Mouse (Mus musculus) heart, embryonic 14.5 days (tissue): ENCODE data around the gene Gli1. TPM values are rescaled to one million over a fixed set of nuclear protein-coding genes. Genes with fewer than 3 reads are reported as not detected.
A peak's percentile ranks its signal among the peaks of the same experiment; 100 is the strongest.

Experiments
- ATAC-seq: fragments of 200-750 bp; cut with Nextera tagmentation; 2 replicates; pipeline ENCODE4 v1.8.0; 2017; ENCODE audit warnings: low read depth, moderate TSS enrichment; ENCODE audit not compliant: insufficient number of reproducible peaks, insufficient read depth, low FRiP score
- H3K27ac ChIP-seq, 2 experiments: fragments of 200-500 bp in 1 of 2; fragments of 300-500 bp in 1 of 2; sonication (generic) in 1 of 2; replicated peaks in 1 of 2; 2 replicates each; pipeline ENCODE4 v1.5.1; 2012 to 2014; ENCODE audit warnings: low read depth in 2 of 2, low read length in 2 of 2, control low read depth in 1 of 2, mild to moderate bottlenecking in 1 of 2, mixed read lengths in 1 of 2; ENCODE audit not compliant: control insufficient read depth in 1 of 2, insufficient read depth in 1 of 2
- H3K27me3 ChIP-seq: fragments of 300-500 bp; sonication (generic); 2 replicates; pipeline ENCODE4 v1.6.1; 2014; ENCODE audit warnings: mild to moderate bottlenecking, low read length, control low read depth; ENCODE audit not compliant: control insufficient read depth, insufficient read depth
- H3K36me3 ChIP-seq: fragments of 300-500 bp; sonication (generic); 2 replicates; pipeline ENCODE4 v1.6.1; 2014; ENCODE audit warnings: mild to moderate bottlenecking, control low read depth, low read length, mixed read lengths; ENCODE audit not compliant: control insufficient read depth, insufficient read depth
- H3K4me1 ChIP-seq, 2 experiments: fragments of 200-500 bp in 1 of 2; fragments of 300-500 bp in 1 of 2; sonication (generic) in 1 of 2; 2 replicates each; pipeline ENCODE4 v1.6.1; 2012 to 2014; ENCODE audit warnings: low read length in 2 of 2, control low read depth in 1 of 2, mixed read lengths in 1 of 2; ENCODE audit not compliant: control insufficient read depth in 2 of 2, insufficient read depth in 2 of 2
- H3K4me2 ChIP-seq: fragments of 300-500 bp; sonication (generic); 2 replicates; pipeline ENCODE4 v1.6.1; 2014; ENCODE audit warnings: mild to moderate bottlenecking, low read length
- H3K4me3 ChIP-seq, 2 experiments: fragments of 200-500 bp in 1 of 2; fragments of 300-500 bp in 1 of 2; sonication (generic) in 1 of 2; 2 replicates each; pipeline ENCODE4 v1.5.1; 2012 to 2014; ENCODE audit warnings: low read length in 2 of 2, mild to moderate bottlenecking in 2 of 2, control low read depth in 1 of 2, low read depth in 1 of 2, moderate library complexity in 1 of 2; ENCODE audit not compliant: control insufficient read depth in 1 of 2, insufficient read depth in 1 of 2
- H3K9ac ChIP-seq: fragments of 300-500 bp; sonication (generic); 2 replicates; pipeline ENCODE4 v1.6.1; 2014; ENCODE audit warnings: mild to moderate bottlenecking, low read length
- H3K9me3 ChIP-seq: fragments of 300-500 bp; sonication (generic); 2 replicates; pipeline ENCODE4 v1.6.1; 2016; ENCODE audit warnings: low read length, control low read depth; ENCODE audit not compliant: control insufficient read depth
- WGBS: fragments of 180-500 bp; shearing (Covaris S2); extraction: QIAGEN DNeasy Blood & Tissue Kit; methylation state at CpG from one replicate; pipeline ENCODE4 v1.1.7; 2014; 5-methylcytosine and 5-hydroxymethylcytosine counted together
- polyA plus RNA-seq: library from polyadenylated mRNA; unstranded; fragments of >200 nt; fragmentation: Nextera tagmentation; extraction: Ambion mirVana; gene quantifications from 2 replicates; pipeline ENCODE4 v1.2.1, GENCODE M21; 2014

Gene Gli1
- polyA plus RNA-seq, 1 experiment from 2014 or later = 0.36 TPM

- Histone ChIP-seq H3K4me2 (peak overlapping the region; percentile 98), H3K9me3 (no peaks in the 10 kb centered on the region), H3K9ac (peak overlapping the region; percentile 91), H3K4me3 (peak overlapping the region; percentile 83 to 86), H3K4me1 (peaks cover 20 to 55% of the 10 kb centered on the region in 2 experiments), H3K27me3 (no peaks in the 10 kb centered on the region), H3K36me3 (peaks cover 46% of the 10 kb centered on the region), H3K27ac (peak overlapping the region; percentile 97 to 99)
- WGBS = 1% methylated on average over 38 of the region's 47 CpGs
- ATAC-seq = peak; percentile 89
Observed at GRCm38 (mm10) chr10:127290307-127290929, 51.4 kb downstream of the Gli1 start.

GRCm38 (mm10) chr10:127289573-127290191, 52.1 kb downstream of the Gli1 start:
- Histone ChIP-seq H3K4me2 (peak overlapping the region; percentile 98), H3K27me3 (no peaks in the 10 kb centered on the region), H3K9me3 (no peaks in the 10 kb centered on the region), H3K36me3 (peaks cover 46% of the 10 kb centered on the region), H3K4me1 (peaks cover 20 to 55% of the 10 kb centered on the region in 2 experiments), H3K4me3 (peak overlapping the region; percentile 69 to 83), H3K27ac (peak overlapping the region; percentile 97 to 99), H3K9ac (peak overlapping the region; percentile 80)
- peak; percentile 16 for ATAC-seq
- WGBS = 2% methylated on average over 15 of the region's 15 CpGs

- Histone ChIP-seq H3K4me2 (peak within 1 kb of the TSS; percentile 98), H3K27me3 (no peaks in the 10 kb centered on the region), H3K4me1 (peaks cover 20 to 53% of the 10 kb centered on the region in 2 experiments), H3K36me3 (peaks cover 46% of the 10 kb centered on the region), H3K4me3 (peak within 1 kb of the TSS; percentile 69 to 83), H3K9me3 (no peaks in the 10 kb centered on the region), H3K9ac (peak within 1 kb of the TSS; percentile 80), H3K27ac (peak within 1 kb of the TSS; percentile 97 to 99)
- peak; percentile 28 for ATAC-seq
- 0% methylated on average over 33 of the region's 65 CpGs for WGBS
Observed at GRCm38 (mm10) chr10:127288800-127289572, 52.8 kb downstream of the Gli1 start, which contains the start of gene Mbd6. Mbd6 (minus strand) TSS chr10:127289018.

- H3K4me1 ChIP-seq = peaks cover 20 to 47% of the 10 kb centered on the region in 2 experiments
- WGBS = under 1% methylated on average over 13 of the region's 28 CpGs
Observed at GRCm38 (mm10) chr10:127288328-127288799, 53.4 kb downstream of the Gli1 start.

GRCm38 (mm10) chr10:127287936-127288293, 53.9 kb downstream of the Gli1 start:
- no peak for ATAC-seq
- no peaks in the 10 kb centered on the region for H3K9me3 ChIP-seq
- H3K27me3 ChIP-seq = no peaks in the 10 kb centered on the region
- H3K4me1 ChIP-seq = peaks cover 16 to 42% of the 10 kb centered on the region in 2 experiments
- peak overlapping the region; percentile 98 for H3K4me2 ChIP-seq
- WGBS = 0% methylated on average over 3 of the region's 3 CpGs
- H3K4me3 ChIP-seq = peak overlapping the region; percentile 69 to 83
- peak overlapping the region; percentile 80 for H3K9ac ChIP-seq
- H3K36me3 ChIP-seq = peaks cover 46% of the 10 kb centered on the region
- H3K27ac ChIP-seq = peak overlapping the region; percentile 74 to 99

More at GRCm38 (mm10) chr10:127288328-127288799, 53.4 kb downstream of the Gli1 start:
- Histone ChIP-seq H3K27me3 (no peaks in the 10 kb centered on the region), H3K4me3 (peak overlapping the region; percentile 69 to 83), H3K4me2 (peak overlapping the region; percentile 98), H3K9ac (peak overlapping the region; percentile 80), H3K27ac (peak overlapping the region; percentile 74 to 99), H3K9me3 (no peaks in the 10 kb centered on the region), H3K36me3 (peaks cover 46% of the 10 kb centered on the region)
- ATAC-seq = peak; percentile 20

- WGBS = 72% methylated on average over 15 of the region's 15 CpGs
- Histone ChIP-seq H3K9ac (peak overlapping the region; percentile 80), H3K4me3 (peak overlapping the region; percentile 69 to 83), H3K4me1 (peaks cover 15 to 37% of the 10 kb centered on the region in 2 experiments; a peak in 3 of 4 replicates), H3K27me3 (no peaks in the 10 kb centered on the region), H3K4me2 (peak overlapping the region; percentile 98), H3K9me3 (no peaks in the 10 kb centered on the region), H3K27ac (peak overlapping the region; percentile 74 to 99), H3K36me3 (peaks cover 51% of the 10 kb centered on the region)
- no peak for ATAC-seq
Observed at GRCm38 (mm10) chr10:127287271-127287935, 54.4 kb downstream of the Gli1 start.

GRCm38 (mm10) chr10:127286730-127287129, 55.0 kb downstream of the Gli1 start:
- Histone ChIP-seq H3K4me2 (peak overlapping the region; percentile 98), H3K9ac (peak overlapping the region; percentile 80; the same call in 1 of the 2 replicates)

More at GRCm38 (mm10) chr10:127286730-127287129, 55.0 kb downstream of the Gli1 start:
- Histone ChIP-seq H3K27ac (no peak overlapping the region), H3K4me1 (peaks cover 15 to 30% of the 10 kb centered on the region in 2 experiments; a peak in 3 of 4 replicates), H3K9me3 (no peaks in the 10 kb centered on the region), H3K4me3 (peak overlapping the region in 1 of 2 experiments; percentile 83; a peak in 1 of 4 replicates), H3K36me3 (peaks cover 58% of the 10 kb centered on the region), H3K27me3 (no peaks in the 10 kb centered on the region)
- ATAC-seq = no peak
- WGBS = 70% methylated on average over 7 of the region's 7 CpGs
